Mouse (Mus musculus) megakaryocyte progenitor cell, adult 5-6 weeks (primary cell): Measurements from ENCODE around the gene Sae1. TPM values are rescaled to one million over a fixed set of nuclear protein-coding genes. Genes with fewer than 3 reads are reported as not detected.

ENCODE experiments used
- ATAC-seq: replicated peaks from 2 replicates; pipeline ENCODE4 v1.8.0; 2016; ENCODE audit warnings: mild to moderate bottlenecking, moderate TSS enrichment, inconsistent platforms; ENCODE audit not compliant: poor library complexity
- total RNA-seq, 2 experiments: library from RNA; stranded (forward) in 1 of 2; stranded (reverse) in 1 of 2; fragments of 157-497, 149-512 nt in 1 of 2; fragments of 200-1000 nt in 1 of 2; gene quantifications; 2 replicates each; pipeline versions ENCODE4 v1.2.3 to v1.2.4; 2015 to 2017

Gene Sae1
- total RNA-seq, 2 experiments from 2014 or later, result 76.8 to 429 TPM

DNA sequence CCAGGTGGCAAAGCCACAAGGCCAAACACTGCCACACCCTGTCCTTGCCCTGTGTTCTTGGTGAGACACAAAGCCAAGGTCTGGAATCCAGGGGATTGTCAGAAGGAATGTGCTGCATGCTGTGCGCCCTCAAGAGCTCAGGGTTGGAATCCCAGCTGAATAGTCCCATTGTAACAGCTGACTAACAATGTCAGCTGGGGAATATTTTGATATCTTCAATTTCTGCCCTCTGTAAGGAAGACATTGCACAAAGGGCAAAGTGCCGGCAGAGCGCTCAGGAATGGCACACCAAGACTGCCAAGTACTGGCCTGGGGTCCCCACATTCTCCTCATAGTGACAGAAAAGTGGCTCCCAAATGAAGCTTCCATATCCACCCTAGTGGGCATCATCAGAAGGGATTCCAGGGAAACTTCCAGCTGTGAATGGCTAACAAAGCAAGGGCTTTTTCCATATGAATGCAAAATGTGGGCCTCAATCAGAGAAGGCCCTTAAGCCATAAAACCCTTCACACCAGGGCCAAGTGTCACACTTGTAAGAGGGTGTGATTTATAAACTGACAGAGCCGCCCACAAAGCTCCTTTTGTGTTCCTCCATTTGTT is 22.6 kb downstream of the Sae1 start:
- ATAC-seq, result no peak

DNA sequence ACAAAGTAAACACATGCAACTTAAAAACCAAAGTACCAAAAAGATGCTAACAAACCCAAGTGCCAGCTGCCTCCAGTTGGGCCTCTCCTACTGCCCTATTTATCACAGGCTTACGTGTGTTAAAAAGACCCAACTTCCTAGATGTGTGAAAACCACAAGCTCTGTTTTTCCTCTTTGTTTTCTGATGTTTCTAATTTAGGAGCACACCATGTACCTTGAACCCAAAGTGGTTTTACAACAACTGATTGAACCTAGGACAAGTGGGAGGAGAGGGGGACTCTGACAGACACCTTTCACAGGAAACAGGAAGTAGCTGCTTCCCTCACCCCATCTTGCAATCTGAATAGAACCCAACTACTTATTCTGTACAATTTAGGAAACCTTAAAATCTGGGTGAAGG is 23.3 kb downstream of the Sae1 start:
- ATAC-seq, result peak; percentile 38; the same call in 1 of the 2 replicates

DNA sequence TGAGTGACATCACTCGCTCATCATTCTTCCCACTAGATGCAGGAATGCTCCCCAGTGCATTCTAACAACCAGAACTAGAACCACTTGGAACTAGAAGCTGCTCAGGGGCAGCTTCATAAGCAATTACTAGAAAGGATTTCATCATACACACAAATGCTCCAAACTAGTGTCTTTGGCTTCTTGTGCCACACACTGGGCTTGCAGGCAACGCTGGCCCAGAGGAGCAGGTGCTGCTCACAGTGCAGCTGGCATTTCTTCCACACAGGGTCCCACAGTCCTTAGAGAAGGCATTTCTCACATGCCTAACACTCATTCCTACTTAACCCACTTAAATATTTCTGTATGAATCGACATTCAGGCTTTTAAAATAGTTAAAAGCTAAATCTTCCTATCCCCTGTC is 30.0 kb downstream of the Sae1 start:
- ATAC-seq, result no peak

DNA sequence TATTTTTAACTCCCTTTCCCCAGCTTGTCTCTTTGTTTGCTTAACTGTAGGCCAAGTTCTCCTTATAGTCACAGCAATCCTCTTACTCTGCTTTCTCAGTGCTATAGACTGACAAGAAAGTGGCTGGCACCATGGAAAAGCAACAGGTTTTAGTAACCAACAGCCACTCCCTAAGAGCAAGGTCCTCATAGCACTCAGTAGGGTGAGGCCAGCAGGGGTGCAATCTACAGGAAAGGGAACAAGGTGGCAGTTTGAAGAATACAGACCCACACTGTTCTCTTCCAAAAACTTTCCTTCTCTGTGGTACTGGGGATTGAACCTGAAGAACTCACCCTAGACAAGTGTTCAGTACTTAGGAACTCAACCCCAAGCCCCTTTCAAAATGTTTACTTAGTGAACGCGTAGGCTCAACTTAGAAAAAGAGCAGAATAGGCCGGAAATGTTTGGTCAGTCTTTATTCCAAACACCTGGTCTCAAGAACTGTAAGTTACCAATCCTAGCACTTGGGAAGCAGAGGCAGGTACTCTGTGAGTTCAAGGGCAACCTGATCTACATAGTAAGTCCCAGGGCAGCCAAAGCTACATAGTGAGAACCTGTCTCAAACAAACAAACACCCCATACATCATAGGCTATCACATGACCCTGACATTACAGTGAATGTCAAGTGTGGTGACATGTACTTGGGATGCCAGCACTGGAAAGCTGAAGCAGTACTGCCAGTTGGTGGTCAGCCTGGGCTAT is 31.6 kb downstream of the Sae1 start:
- ATAC-seq, result no peak

DNA sequence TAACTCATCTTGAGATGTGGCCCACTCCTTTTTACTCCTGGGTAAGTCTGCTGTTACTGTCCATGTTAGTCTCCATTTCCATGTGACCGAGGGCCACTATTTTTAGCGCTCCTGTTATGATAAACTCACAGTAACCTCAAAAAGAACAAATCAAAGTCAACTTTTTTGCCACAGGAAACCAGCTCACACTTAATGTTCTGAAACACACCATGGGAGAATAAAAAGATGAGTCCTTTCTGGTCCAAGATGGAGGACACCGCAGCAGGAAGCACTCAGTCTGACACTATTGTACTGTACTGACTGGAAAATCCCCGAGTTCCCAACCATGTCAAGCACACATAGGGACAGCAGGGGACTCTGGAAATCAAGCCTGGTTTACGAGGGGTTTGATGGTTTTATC is 37.6 kb downstream of the Sae1 start:
- no peak for ATAC-seq

DNA sequence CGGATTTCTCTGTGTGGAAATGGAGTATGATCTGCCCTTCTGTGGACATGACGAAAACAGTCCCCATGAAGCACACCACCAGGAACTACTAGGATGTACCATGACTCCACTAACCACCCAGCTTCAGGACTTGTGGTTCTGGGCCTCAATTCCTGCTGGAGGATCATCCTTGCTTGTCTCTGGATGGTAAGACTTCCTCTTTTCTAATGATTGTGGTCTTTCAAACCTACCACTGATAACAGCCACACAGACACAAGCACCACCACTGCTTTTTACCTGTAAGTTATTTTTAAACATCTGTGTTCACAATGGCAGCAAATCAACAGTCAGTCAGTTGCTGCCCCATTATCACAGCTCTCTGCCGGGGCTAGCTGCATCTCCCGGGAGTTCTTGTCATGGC is 42.3 kb downstream of the Sae1 start:
- peak; percentile 62; the same call in 1 of the 2 replicates for ATAC-seq

DNA sequence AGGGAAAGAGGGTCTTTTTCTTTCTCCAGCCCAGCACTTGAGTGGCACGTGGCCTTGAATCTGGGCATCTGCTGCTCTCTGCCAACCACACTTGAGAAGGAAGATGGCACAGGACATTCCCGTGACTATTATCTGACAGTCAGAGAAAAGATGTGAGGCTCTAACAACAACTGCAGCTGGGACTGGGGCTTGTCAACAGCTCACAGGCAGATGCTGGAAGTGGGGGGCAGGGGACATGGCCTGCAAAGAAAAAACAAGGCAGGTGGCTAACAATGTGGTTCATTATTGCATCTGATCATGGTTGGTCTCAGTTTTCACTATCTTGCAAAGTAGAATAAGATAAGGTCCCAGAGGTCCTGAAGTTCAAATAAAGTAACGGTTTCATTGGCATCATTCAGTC is 43.0 kb downstream of the Sae1 start:
- no peak for ATAC-seq

DNA sequence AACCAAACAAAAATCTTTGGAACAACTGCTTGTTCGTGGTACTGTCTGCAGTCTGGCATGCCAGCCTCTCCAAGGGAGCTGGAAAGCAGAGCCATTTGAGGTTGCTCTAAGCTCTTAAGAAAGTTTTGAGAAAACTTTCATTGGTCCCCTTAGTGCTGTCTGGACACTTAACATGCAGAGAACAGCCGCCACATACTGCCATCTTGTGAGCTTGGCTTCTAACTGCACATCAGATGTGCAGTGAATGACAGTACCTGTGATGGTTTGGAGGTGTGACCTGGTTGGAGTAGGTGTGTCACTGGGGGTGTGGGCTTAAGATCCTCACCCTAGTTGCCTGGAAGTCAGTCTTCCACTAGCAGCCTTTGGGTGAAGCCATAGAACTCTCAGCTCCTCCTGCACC is 49.9 kb downstream of the Sae1 start:
- 0 out of 2 replicates have a peak, but pooled peaks have one; percentile 33 for ATAC-seq

DNA sequence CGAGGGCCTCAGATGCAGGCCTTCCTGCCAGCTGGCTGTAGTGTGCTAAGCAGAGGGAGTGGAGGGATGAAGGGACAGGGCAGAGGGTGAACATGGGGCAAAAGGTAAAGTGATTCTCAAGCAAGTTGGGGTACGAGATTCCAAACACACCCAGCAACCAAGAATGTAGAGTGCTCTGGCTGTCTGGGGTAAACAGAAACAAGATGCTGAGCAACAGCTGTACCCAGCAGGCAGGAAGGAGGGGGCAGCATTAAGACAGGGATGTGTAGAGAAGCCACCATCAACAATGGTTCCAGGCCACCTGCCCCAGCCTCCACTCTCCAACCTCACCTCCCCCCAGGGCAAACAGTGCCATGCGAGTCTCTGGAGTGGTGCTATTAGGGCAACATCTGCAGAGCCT is 58.5 kb downstream of the Sae1 start:
- ATAC-seq, result no peak

DNA sequence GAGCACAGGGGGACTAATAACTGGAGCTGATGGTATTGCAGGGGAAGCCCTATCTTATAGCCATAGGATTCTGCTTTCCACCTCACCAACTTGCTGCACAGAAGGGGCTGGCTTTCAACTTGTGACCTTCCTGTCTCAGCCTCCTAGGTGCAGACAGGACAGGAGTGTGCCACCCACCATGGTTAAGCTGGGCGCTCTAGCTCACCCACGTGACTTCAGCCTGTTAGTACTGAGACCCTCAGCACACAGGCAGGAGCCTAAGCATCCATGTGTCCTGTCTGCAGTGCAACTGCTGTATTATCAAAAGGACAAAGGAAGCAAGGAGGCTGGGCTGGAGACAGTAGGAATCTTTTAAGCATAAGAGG is 61.0 kb downstream of the Sae1 start:
- ATAC-seq, result 0 out of 2 replicates have a peak, but pooled peaks have one; percentile 7

DNA sequence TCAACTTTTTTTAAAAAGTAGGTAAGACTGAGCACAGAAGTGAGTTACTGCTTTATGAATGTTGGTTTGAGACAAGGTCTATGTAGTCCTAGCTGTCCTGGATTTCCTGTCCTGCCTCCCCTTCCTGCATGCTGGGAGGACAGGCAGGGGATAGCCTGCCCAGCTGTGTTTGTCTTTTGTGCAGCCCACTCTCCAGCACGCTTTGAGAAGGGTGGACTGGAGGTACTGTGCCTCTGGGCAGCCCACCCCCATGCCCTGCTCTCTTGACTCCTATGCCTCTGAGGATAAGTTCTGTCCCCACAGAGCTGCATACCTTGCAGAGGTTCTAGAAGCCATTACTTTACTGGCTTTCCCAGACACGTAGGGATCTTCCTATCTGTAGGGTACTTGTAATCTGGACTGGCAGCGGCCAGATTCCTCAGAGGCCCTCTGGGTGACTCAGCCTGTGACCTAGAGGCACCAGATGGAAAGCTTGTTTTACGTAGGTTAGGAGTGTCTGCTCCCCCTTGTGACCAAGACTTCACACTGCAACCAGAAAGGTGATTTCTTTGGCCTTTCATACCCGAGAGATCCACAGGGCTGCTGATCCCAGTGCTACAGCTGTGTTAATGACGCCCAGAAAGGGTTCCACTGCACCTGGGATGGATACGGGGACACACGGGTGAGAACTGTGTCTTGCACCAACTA is 61.5 kb downstream of the Sae1 start:
- peak; percentile 98 for ATAC-seq

DNA sequence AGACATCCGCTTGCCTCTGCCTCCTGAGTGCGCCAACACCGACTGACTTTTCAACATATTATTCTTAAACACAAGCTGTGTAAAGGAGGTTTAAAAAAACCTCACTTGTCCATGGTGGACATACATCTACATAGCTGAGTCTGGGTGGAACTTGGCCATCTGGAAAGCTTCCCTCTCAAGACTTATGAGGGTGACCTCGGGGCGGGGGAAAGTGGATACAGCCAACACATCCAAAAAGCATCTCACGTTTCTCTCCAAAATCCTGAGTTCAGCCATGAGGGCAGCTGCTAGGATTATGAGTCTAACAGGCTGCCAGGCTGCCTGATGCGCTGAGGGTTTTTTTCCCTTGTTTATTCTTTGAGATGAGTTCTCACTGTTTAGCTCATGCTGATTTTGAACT is 62.9 kb downstream of the Sae1 start:
- ATAC-seq, result no peak

DNA sequence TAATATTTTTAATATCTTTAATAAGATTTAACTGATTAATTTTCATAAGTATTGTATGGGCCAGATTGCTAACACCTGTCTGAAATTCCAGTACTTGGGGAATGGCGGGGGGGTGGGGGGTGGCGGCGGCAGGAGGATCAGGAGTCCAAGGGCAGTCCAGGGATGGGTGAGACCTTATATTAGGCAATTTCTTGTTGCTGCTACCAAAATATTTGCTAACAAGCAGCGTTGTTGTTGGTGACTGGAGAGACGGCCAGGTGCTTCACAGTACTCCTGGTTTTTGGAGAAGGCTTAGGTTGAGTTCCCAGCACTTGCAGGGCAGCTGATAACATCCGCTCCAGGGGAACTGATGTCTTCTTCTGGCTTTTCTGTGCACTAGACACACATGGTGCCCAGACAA is 67.1 kb downstream of the Sae1 start:
- ATAC-seq, result no peak

DNA sequence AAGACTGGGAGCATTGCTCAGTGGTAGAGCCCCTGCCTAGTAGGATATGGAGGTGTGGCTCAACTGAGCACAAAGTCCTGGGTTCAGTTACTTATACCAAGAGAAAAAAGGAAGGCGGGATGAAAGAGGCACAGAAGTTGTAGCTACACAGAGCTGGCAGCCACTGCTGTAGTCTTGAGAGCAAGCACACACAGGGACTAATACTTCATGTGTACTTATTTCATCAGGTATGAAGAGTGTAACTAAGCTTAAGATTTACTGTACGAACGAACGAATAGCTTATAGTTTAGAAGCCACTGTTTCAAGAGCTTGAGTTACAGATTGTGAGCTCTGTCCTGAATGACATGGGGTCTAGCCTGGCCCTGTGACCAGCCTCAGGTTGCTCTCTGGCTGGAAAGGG is 68.4 kb downstream of the Sae1 start:
- no peak for ATAC-seq

DNA sequence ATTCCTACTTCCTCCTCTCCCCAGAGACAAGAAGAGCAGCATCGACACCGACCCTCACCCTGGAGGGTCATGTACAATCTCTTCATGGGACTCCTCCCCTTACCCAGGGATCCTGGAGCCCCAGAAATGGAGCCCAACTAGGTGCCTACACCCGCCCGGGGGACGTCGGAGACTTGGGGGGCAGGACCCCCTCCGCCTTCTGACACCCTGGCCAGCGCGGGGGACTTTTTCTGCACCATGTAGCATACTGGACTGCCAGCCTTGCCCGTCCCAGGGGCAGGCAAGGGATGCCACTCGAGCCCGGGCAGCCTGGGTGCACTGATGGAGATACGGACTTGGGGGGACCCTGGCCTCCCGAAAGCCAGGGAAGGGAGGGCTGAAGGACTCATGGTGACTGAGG is 70.5 kb downstream of the Sae1 start:
- no peak for ATAC-seq

DNA sequence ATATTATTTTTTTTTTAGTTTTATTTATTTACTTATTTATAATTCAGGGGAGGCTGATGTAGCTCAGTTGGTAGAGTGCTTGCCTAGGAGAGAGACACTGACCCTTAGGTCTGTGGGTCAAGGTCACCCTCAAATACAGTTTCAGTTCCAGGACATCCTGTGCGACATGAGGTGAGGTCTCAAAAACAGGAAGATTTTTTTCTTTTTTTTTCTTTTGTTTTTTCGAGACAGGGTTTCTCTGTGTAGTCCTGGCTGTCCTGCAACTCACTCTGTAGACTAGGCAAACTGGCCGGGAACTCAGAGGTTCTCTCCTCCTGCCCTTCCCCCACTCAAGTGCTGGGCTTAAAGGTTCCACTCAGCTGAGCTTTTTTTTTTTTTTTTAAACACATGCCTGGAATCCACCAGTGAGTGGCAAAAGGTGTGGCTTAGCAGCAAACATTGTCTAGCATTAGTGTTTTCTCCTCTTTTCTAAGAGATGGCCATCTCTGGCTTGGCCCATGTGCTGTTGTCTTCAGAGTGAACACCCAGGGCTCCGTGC is 72.3 kb downstream of the Sae1 start:
- no peak for ATAC-seq

DNA sequence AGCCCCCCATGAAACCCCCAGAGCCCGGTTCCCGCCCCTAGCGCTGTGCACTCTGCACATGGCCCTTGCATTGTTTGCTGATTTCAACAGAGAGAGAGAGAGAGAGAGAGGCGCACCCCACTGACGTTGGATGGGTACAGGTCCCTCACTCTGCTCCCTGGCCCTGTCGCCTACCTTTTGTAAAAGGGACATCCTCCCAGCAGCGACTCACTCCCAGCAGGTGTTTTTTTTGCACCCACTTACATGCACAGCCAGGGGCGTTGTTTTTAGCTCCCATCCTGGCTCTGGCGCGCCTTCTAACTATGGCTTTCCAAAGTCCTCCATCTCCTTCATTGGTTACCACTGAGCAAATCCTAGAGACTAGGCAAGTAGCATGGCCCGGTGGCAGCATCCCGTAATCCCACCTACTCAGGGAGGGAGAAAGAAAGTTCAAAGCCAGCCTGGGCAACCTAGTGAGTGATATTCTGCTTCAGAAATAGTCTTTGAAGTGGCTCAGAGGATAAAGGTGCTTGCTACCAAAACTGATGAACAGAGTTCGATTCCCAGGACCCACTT is 73.3 kb downstream of the Sae1 start:
- no peak for ATAC-seq

DNA sequence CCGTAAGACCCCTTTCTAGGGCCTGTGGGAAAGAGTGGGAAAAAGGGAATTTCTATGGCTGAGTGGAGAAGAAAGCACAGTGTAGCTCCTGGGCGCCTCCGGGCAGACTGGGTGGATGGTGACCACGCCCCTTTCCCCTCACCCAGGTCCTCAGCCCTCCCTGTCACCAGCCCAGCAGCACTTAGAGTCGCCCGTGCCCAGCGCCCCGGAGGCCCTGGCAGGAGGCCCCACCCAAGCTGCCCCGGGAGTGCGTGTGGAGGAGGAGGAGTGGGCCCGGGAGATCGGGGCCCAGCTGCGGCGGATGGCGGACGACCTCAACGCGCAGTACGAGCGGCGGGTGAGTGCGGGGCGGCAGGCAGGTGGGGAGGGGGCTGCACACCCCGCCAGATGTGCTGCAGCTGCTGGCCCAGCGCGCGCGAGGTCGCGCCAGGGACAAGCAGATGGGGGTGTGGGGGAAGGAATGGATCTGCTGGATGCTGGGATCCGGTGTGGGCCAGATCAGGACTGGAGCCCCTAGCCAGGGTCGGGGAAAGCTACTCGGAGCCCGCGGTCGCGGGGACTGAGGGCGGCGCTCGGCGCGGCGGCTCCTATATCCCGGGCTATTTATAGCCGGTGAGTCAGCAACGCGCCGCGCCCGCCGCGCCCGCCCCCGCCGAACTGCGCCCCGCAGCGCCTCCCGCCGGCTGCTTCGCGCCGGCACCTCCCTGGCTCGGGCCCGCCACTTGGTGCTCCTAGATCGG is 74.0 kb downstream of the Sae1 start:
- peak; percentile 31 for ATAC-seq

DNA sequence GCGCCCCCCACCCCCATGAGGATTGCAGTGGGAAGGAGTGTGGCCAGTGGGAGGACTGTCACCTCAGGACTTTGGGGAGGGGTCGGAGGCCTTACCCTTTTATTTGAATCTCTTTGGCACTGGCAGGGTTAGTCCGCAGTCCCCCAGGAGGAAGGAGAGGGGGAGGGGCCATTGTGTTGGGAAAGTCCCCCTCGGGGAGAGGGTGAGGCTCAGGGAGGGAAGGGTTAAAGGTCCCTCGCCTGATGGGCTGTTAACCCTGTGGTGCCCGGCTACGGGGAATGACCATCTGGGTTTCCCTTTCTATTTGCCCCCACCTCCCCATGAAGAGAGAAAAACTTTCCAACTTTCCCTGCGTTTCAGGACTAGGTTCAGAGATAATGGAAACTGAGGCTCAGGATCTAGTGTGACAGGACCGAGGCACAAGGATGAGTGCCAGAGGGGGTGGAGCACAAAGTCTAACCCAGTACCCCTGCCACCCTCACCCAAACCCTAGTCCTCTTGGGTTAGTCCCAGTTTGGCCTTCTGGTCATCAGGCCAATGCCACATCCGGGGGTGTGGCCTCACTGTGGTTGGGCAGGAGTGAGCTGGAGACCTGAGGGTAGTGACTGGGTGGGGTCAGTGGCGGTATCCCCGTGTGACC is 74.8 kb downstream of the Sae1 start:
- ATAC-seq, result peak; percentile 9

DNA sequence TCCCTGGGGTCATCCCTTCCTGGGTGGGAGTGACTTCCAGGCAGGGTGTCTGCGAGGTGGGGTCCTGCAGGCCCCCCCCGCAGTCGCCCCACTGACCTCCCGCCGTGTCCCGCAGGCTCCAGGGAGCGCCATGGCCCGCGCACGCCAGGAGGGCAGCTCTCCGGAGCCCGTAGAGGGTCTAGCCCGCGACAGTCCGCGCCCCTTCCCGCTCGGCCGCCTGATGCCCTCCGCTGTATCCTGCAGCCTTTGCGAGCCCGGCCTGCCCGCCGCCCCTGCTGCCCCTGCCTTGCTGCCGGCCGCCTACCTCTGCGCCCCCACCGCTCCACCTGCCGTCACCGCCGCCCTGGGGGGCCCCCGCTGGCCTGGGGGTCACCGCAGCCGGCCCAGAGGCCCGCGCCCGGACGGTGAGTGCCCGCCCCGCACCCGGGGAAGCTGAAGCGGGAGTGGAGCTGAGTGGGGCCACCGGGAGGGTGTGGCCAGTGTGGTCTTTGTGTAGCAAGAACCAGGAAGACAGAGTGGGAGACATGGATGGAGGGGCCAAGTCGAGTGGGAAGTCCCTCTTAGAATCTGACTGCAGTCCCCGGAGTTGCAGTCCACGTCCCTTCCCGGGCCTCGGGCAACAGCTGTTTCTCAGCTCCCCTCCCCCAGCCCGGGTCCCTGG is 75.5 kb downstream of the Sae1 start:
- ATAC-seq, result no peak
